Mouse (Mus musculus) spleen, adult 2 months (tissue): ENCODE data around the gene Patl1. TPM values are rescaled to one million over a fixed set of nuclear protein-coding genes. Genes with fewer than 3 reads are reported as not detected.
"Not testable (repeated sequence)": the region's sequence is repeated elsewhere in the genome, so short reads cannot be mapped to it uniquely, and the experiment has no call there.

Experiments
- DNase-seq, 2 experiments: peaks; one replicate each; pipeline versions ENCODE4 v3.0.0 to v3.0.0-alpha.2; 2012 to 2021; ENCODE audit warnings: low spot score in 2 of 2, low read depth in 1 of 2
- H3K27ac ChIP-seq: fragments of 200-500 bp; 2 replicates; pipeline ENCODE4 v1.5.1; 2012; ENCODE audit warnings: low read length, inconsistent platforms; ENCODE audit not compliant: insufficient read depth
- H3K27me3 ChIP-seq: fragments of 200-500 bp; 2 replicates; pipeline ENCODE4 v1.6.1; 2012; ENCODE audit warnings: mild to moderate bottlenecking, moderate library complexity, low read length, inconsistent platforms; ENCODE audit not compliant: control insufficient read depth, insufficient read depth
- H3K36me3 ChIP-seq: fragments of 200-500 bp; 2 replicates; pipeline ENCODE4 v1.6.1; 2012; ENCODE audit warnings: mild to moderate bottlenecking, low read length, inconsistent platforms; ENCODE audit not compliant: control insufficient read depth, insufficient read depth
- H3K4me1 ChIP-seq: fragments of 200-500 bp; 2 replicates; pipeline ENCODE4 v1.6.1; 2011; ENCODE audit warnings: inconsistent platforms; ENCODE audit not compliant: control insufficient read depth, insufficient read depth, insufficient read length
- H3K4me3 ChIP-seq: fragments of 200-500 bp; 2 replicates; pipeline ENCODE4 v1.5.1; 2011; ENCODE audit warnings: mild to moderate bottlenecking, inconsistent platforms; ENCODE audit not compliant: insufficient read depth, insufficient read length; ENCODE audit errors: extremely low read depth
- CTCF ChIP-seq: fragments of 200-500 bp; IDR thresholded peaks from 2 replicates; pipeline ENCODE4 v1.5.1; 2011; ENCODE audit warnings: mild to moderate bottlenecking, inconsistent platforms; ENCODE audit not compliant: insufficient read depth, insufficient read length, insufficient replicate concordance; ENCODE audit errors: extremely low read depth
- POLR2A ChIP-seq: fragments of 200-500 bp; IDR thresholded peaks from 2 replicates; pipeline ENCODE4 v1.6.1; 2011; ENCODE audit warnings: low read depth, low read length, inconsistent platforms
- whole genome bisulfite sequencing: fragments of 180-500 bp; shearing (Covaris S2); methylation state at CpG from one replicate; pipeline ENCODE4 v1.1.7; 2018; 5-methylcytosine and 5-hydroxymethylcytosine counted together
- polyA plus RNA-seq: library from polyadenylated mRNA; depleted of rRNA; stranded (reverse); fragments of >200 nt; gene quantifications from 2 replicates; pipeline ENCODE4 v1.2.3, GENCODE M21; 2012; rRNA removed

Patl1 gene
- polyA plus RNA-seq, 1 experiment, result 12.6 TPM

GRCm38 (mm10) chr19:11977363-11977762, 65.2 kb downstream of the Patl1 start:
- WGBS, result 79% methylated on average over 5 of the region's 5 CpGs
- no peak for DNase-seq
- TF ChIP-seq CTCF (no peak), POLR2A (no peak)
- Histone ChIP-seq H3K36me3 (peaks cover 60% of the 10 kb centered on the region), H3K4me1 (peaks cover 4% of the 10 kb centered on the region; the same call in 1 of the 2 replicates), H3K27me3 (no peaks in the 10 kb centered on the region), H3K4me3 (no peak overlapping the region), H3K27ac (no peak overlapping the region)

GRCm38 (mm10) chr19:11980471-11980870, 68.3 kb downstream of the Patl1 start:
- no peak overlapping the region for H3K4me3 ChIP-seq
- 86% methylated on average over 4 of the region's 4 CpGs for WGBS
- no peaks in the 10 kb centered on the region for H3K4me1 ChIP-seq
- H3K36me3 ChIP-seq, result peaks cover 57% of the 10 kb centered on the region
- no peak overlapping the region for H3K27ac ChIP-seq
- TF ChIP-seq CTCF (no peak), POLR2A (no peak)
- no peak for DNase-seq
- H3K27me3 ChIP-seq, result no peaks in the 10 kb centered on the region

GRCm38 (mm10) chr19:11984614-11985013, 72.4 kb downstream of the Patl1 start:
- peaks cover 47% of the 10 kb centered on the region for H3K36me3 ChIP-seq
- H3K4me1 ChIP-seq, H3K27me3 ChIP-seq, H3K4me3 ChIP-seq, DNase-seq, H3K27ac ChIP-seq: not testable (repeated sequence)
- 92% methylated on average over 5 of the region's 5 CpGs for WGBS

GRCm38 (mm10) chr19:11987841-11988240, 75.6 kb downstream of the Patl1 start:
- 93% methylated on average over 3 of the region's 3 CpGs for WGBS
- DNase-seq, result no peak
- H3K36me3 ChIP-seq, result peaks cover 49% of the 10 kb centered on the region
- H3K27me3 ChIP-seq, result no peaks in the 10 kb centered on the region
- H3K4me1 ChIP-seq, result no peaks in the 10 kb centered on the region
- TF ChIP-seq POLR2A (no peak), CTCF (no peak)
- no peak overlapping the region for H3K27ac ChIP-seq
- no peak overlapping the region for H3K4me3 ChIP-seq

GRCm38 (mm10) chr19:11989334-11989733, 77.1 kb downstream of the Patl1 start:
- H3K4me1 ChIP-seq, result no peaks in the 10 kb centered on the region
- peaks cover 45% of the 10 kb centered on the region for H3K36me3 ChIP-seq
- H3K27me3 ChIP-seq, result no peaks in the 10 kb centered on the region
- DNase-seq, result no peak
- no peak for TF ChIP-seq POLR2A
- TF ChIP-seq CTCF, result no peak
- whole genome bisulfite sequencing, result 75% methylated on average over 7 of the region's 7 CpGs
- H3K4me3 ChIP-seq, result no peak overlapping the region
- no peak overlapping the region for H3K27ac ChIP-seq

GRCm38 (mm10) chr19:11992034-11992433, 79.8 kb downstream of the Patl1 start:
- no peaks in the 10 kb centered on the region for H3K4me1 ChIP-seq
- H3K27ac ChIP-seq, result no peak overlapping the region
- H3K27me3 ChIP-seq, result no peaks in the 10 kb centered on the region
- DNase-seq, result no peak
- peaks cover 40% of the 10 kb centered on the region for H3K36me3 ChIP-seq
- WGBS, result 95% methylated on average over 9 of the region's 9 CpGs
- H3K4me3 ChIP-seq, result no peak overlapping the region
- TF ChIP-seq POLR2A (no peak), CTCF (no peak)

GRCm38 (mm10) chr19:11992441-11993029, 80.3 kb downstream of the Patl1 start:
- Histone ChIP-seq H3K36me3 (peaks cover 37% of the 10 kb centered on the region), H3K4me1 (no peaks in the 10 kb centered on the region), H3K4me3 (no peak overlapping the region), H3K27ac (no peak overlapping the region), H3K27me3 (no peaks in the 10 kb centered on the region)
- 89% methylated on average over 10 of the region's 10 CpGs for WGBS
- DNase-seq, result no peak
- TF ChIP-seq CTCF (no peak), POLR2A (no peak)

Other genes with a start within 250 kb of the Patl1 start
- 2.2 and 2.5 TPM in 2 replicates for gene Oosp1, start 221.2 kb upstream of the Patl1 start, polyA plus RNA-seq
- gene Oosp3, start 215.3 kb upstream of the Patl1 start, polyA plus RNA-seq, result not detected in 2 replicates
- not detected in 2 replicates for gene Gif, start 164.8 kb upstream of the Patl1 start, polyA plus RNA-seq
- 4.1 and 5.4 TPM in 2 replicates for gene Mrpl16, start 142.0 kb upstream of the Patl1 start, polyA plus RNA-seq
- gene Stx3, start 93.0 kb upstream of the Patl1 start, polyA plus RNA-seq, result 1.9 and 2.0 TPM in 2 replicates
- not detected in 2 replicates for gene Olfr1417, start 73.2 kb upstream of the Patl1 start, polyA plus RNA-seq
- gene Olfr1418, start 51.3 kb upstream of the Patl1 start, polyA plus RNA-seq, result not detected in 2 replicates
- not detected in 2 replicates for gene Olfr1419, start 37.3 kb upstream of the Patl1 start, polyA plus RNA-seq
- gene Olfr1420, start 25.8 kb upstream of the Patl1 start, polyA plus RNA-seq, result not detected in 2 replicates
- gene Osbp, start 53.5 kb downstream of the Patl1 start, polyA plus RNA-seq, result 9.5 and 9.6 TPM in 2 replicates
- gene Olfr1423, start 128.9 kb downstream of the Patl1 start, polyA plus RNA-seq, result not detected in 2 replicates
- gene Olfr1424, start 150.3 kb downstream of the Patl1 start, polyA plus RNA-seq, result not detected in 2 replicates
- not detected in 2 replicates for gene Olfr1425, start 165.3 kb downstream of the Patl1 start, polyA plus RNA-seq
- not detected in 2 replicates for gene Olfr1426, start 179.6 kb downstream of the Patl1 start, polyA plus RNA-seq
- not detected in 2 replicates for gene Olfr1427, start 190.9 kb downstream of the Patl1 start, polyA plus RNA-seq
- gene Olfr1428, start 203.5 kb downstream of the Patl1 start, polyA plus RNA-seq, result not detected in 2 replicates
- not detected in 2 replicates for gene Olfr76, start 210.8 kb downstream of the Patl1 start, polyA plus RNA-seq